Mouse (Mus musculus): ENCODE results near the gene Tcf23.

DNA sequence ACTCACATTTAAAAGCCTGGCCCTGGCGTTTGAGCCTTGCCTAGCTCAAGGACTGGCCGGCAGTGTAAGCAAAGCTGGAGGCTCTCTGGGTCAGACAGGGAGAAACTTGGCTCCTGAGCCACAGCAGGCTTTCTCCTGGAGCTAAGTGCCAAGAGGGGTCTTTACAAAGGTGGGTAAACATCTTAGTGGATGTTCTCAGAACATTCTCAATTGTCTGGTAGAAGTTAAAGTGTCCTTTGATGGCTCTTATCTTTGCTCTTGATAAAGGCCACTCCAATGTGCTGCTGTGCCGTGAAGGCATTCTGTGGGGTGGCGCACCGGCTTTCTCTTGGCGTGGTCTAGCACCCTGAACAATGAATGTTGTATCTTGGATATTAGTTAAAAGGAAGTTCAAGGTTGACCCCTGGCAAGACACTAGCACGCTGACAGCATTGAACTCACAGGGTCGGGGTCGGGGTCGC is 45.9 kb upstream of the Tcf23 start:
- TF ChIP-seq FLI1 (IDR thresholded peaks at IDR 0.05; ENCODE audit: low read length) = no peak
- no peak for TF ChIP-seq GATA1 (IDR thresholded peaks at IDR 0.05; ENCODE audit: borderline replicate concordance, low read length)
